Mouse (Mus musculus) adrenal gland, postnatal 0 days (tissue): ENCODE results near the gene Gm13691. TPM values are rescaled to one million over a fixed set of nuclear protein-coding genes. Genes with fewer than 3 reads are reported as not detected.

Experiments used
- polyA plus RNA-seq: library from polyadenylated mRNA; unstranded; fragments of >200 nt; fragmentation: Nextera tagmentation; extraction: Ambion mirVana; gene quantifications from 2 replicates; pipeline ENCODE4 v1.2.1, GENCODE M21; 2015

Gene Gm13691
- polyA plus RNA-seq = not detected in 2 replicates

GRCm38 (mm10) chr2:83990253-83990652, at the start of gene Gm13691:
TSS of gene Gm13691 (plus strand) at chr2:83990553.

GRCm38 (mm10) chr2:83940931-83941361, 49.4 kb upstream of the Gm13691 start, which contains the start of gene Zswim2:
TSS of gene Zswim2 (minus strand) at chr2:83941228.

GRCm38 (mm10) chr2:83955393-83955792, 35.0 kb upstream of the Gm13691 start, which contains the start of gene Gm13698:
TSS of gene Gm13698 (plus strand) at chr2:83955693.

GRCm38 (mm10) chr2:83961203-83961602, 29.1 kb upstream of the Gm13691 start, which contains the start of gene Gm13693:
TSS of gene Gm13693 (plus strand) at chr2:83961503.

GRCm38 (mm10) chr2:83967013-83967412, 23.3 kb upstream of the Gm13691 start, which contains the start of gene Gm13695:
TSS of gene Gm13695 (plus strand) at chr2:83967313.

GRCm38 (mm10) chr2:83972823-83973222, 17.5 kb upstream of the Gm13691 start, which contains the start of gene Gm13696:
TSS of gene Gm13696 (plus strand) at chr2:83973123.

GRCm38 (mm10) chr2:83978633-83979032, 11.7 kb upstream of the Gm13691 start, which contains the start of gene Gm13694:
TSS of gene Gm13694 (plus strand) at chr2:83978933.

GRCm38 (mm10) chr2:83984443-83984842, 5.9 kb upstream of the Gm13691 start, which contains the start of gene Gm13697:
TSS of gene Gm13697 (plus strand) at chr2:83984743.

Other genes starting within 250 kb of the Gm13691 start
- gene Fam171b, start 177.9 kb upstream of the Gm13691 start, polyA plus RNA-seq = 5.2 and 9.7 TPM in 2 replicates
- not detected in 2 replicates for gene Zswim2, start 49.3 kb upstream of the Gm13691 start, polyA plus RNA-seq
- not detected in 2 replicates for gene Gm13698, start 34.9 kb upstream of the Gm13691 start, polyA plus RNA-seq
- not detected in 2 replicates for gene Gm13693, start 29.1 kb upstream of the Gm13691 start, polyA plus RNA-seq
- gene Gm13695, start 23.2 kb upstream of the Gm13691 start, polyA plus RNA-seq = not detected in 2 replicates
- gene Gm13696, start 17.4 kb upstream of the Gm13691 start, polyA plus RNA-seq = not detected in 2 replicates
- gene Gm13694, start 11.6 kb upstream of the Gm13691 start, polyA plus RNA-seq = not detected in 2 replicates
- not detected in 2 replicates for gene Gm13697, start 5.8 kb upstream of the Gm13691 start, polyA plus RNA-seq